Mouse (Mus musculus) adrenal gland, postnatal 25 days (tissue): ENCODE results near the gene Mturn. TPM values are rescaled to one million over a fixed set of nuclear protein-coding genes. Genes with fewer than 3 reads are reported as not detected.

ENCODE experiments used
- DNase-seq: peaks from one replicate; pipeline ENCODE4 v3.0.0; 2021; ENCODE audit warnings: mixed read lengths
- long read RNA-seq: library from polyadenylated mRNA; stranded (forward); transcript quantifications from one replicate; pipeline ENCODE4 v2.0.0, GENCODE M21; 2021
- total RNA-seq: library from RNA; stranded (reverse); gene quantifications from 2 replicates; pipeline ENCODE4 v1.2.3, GENCODE M21; 2021

Mturn gene
- 13.2 and 20.6 TPM in 2 replicates for total RNA-seq
- long read RNA-seq, full-length matches to known transcripts, result 15 of 18 reads
- long read RNA-seq, partial matches to known transcripts, result 1 of 18 reads
- long read RNA-seq, other reads (novel, unspliced or antisense), result 2 of 18 reads

DNA sequence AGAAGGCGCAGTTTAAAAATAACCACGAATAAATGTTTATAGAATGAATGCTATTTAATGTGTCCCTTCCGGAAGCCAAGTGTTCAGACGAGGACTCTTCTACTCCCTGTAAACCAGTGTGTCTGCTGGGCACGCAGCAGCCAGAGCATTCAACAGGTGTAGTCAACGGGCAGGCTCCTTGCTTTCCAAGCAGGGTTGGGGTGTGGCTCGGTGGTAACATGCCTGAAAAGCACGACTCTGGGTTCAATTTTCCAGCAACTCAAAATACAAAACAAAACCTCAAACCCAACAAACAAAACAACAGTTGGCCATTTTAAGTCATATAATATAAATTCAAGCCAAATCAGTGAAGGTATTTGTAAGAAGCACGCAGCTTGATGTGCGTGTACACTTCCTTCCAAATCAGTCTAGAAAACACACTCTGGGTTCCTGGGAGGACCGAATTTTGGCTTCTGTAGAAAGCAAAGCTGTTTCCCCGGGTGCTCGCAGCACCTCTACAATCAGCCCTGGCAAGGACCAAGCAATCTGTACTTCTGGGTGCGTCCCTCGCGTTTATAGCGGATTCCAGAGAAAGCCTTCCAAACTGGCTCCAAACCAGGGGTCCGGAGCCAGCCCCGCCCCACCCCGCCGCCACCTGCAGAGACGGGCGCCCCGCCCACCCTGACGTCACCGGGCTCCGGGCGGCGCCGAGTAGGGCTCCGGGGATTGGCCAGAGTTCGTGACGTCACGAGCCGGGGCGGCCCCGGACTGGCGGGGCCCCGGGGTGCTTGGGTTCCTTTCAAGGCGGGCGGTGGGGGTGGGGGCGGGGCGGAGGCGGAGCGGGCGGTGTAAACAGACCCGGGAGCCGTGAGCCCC lies at the start of gene Mturn:
Gene Mturn, plus strand, starts transcription at position 734 of the 855 bp plus-strand sequence.
- DNase-seq, result peak; percentile 100

DNA sequence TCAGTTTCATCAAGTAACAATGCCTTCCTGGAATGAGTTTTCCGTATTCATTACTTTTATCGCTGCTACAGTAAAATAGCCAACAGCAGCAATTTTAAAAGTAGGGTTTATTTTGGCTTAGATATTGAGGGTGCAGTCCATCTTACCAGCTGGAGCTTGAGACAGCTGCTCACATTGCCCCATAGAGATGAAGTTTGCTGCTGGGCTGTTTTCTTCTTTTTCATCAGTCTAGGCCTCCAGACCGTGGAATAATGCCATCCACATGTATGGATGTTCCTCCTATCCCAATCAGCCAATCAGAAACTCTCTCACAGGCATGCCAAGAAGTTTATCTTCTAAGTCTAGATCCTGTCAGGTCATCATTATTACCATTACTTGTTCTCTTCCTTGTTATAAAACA lies 41.5 kb upstream of the Mturn start:
- no peak for DNase-seq

DNA sequence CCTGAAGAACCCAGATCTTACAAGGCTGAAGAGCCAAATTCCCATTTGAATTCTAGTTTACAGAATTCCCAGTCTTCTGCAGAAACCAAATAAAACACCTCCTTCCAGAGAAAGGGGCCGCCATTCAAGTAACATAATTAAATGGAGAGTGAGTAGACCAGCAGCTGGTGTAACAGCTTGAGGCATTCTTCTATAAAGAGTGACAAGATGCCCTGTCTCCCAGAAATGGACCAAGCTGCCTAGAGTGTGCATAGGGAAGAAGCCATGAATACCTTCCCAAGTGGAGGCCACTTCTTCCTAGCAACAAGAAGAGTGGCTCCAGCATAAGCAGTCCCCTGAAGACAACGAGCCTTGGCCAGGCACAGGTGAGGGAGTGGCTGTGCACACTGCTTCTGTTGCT lies 39.5 kb upstream of the Mturn start:
- no peak for DNase-seq

DNA sequence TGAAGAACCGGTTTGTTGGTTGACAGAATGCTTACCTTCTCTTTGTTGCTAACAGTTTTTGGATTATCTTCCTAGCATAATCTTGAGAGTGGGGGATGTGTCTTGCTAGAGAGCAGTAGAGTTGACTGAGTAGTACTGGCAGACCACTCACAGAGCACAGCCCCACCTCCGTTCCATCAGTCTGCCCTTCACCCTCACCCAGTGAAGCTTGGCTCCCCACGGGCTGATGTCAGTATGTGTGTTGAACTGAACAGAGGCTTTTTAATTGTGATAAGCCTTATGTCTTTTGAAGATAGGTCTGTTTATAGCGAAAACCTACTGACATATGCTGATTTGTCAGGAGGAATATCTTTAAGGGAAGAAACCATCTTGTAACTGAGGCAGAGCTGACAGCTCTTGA lies 38.2 kb upstream of the Mturn start:
- DNase-seq, result no peak

DNA sequence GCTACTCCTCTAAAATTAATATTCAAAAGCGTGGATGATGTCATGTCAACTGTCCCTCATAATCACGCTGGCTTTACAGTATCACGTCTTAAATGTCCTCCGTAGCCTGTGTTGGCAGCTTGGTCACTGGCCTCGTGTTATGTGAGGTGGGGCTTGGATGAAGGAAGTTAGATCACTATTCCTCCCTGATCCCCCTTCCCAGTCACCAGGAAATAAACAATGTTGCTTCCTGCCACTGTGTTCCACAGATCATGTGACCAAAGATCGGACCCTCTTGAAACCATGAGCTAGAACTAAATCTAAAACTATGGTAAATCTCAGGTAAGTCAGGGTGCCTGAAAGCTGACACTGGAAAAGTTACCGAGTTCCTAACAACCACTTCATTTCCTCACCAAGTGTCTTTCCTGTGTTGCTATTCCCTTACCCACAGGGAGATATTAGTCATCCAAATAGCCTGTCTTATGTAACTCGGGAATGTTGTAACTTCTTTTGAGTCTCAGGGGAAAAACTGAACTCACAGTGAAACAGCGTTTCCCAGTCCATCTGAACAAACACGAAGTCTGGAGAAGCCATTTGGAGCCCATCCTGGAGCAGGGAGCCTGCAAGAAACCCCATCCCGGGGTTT lies 25.8 kb upstream of the Mturn start:
- no peak for DNase-seq

DNA sequence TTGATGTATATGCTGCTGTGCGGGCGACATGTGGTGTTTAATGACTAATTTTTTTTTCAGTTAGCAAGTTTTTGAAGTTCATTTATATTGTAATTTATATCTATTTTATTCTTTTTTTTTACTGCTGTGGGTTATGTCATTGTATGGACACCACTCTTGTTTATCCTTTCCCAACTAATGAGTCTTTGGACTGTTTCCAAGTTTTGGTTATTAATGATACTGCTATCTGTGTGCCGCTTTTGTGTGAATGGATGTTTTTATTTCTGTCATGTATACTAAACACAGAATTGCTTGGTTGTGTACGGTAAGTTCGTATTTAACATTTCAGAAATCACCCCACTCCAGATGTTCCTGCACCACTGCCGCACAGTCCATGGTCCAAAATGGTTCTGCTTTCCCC lies 23.6 kb upstream of the Mturn start:
- no peak for DNase-seq

DNA sequence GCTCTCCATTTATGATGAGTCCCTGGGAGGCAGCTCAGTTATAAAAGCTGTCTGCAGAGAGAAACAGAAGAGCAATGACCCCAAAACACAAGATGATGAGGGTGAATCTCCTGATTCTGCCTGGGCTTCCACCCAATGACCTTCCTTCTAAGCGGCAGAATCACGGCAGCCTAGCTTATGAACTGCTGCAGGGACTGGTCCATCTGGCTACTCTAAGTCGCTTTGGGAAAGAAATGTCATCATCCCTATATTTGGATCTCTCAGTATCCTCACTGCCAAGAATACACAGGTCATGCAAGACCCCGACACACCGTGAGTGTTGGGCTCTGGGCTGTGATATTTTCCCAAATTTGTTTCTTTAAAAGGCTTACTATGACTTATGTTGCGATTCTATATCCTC lies 11.6 kb upstream of the Mturn start:
- DNase-seq, result no peak

DNA sequence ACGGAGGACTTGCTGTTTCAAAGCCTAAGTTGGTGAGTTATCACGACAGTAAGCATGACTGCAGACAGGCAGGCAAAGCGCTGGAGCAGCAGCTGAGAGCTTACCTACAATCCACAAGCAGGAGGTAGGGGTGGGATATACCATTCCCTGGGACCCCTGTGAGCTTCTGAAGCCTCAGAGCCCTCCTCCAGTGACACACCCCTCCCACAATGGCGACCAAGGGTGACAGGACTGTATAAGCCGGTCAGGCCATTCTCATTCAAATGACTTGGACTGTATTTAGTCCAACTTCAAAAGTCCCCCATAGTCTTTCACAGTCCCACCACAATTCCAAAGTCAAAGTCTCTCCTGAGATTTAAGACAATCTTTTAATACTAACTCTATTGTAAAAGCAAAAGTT lies 8.5 kb upstream of the Mturn start:
- no peak for DNase-seq

DNA sequence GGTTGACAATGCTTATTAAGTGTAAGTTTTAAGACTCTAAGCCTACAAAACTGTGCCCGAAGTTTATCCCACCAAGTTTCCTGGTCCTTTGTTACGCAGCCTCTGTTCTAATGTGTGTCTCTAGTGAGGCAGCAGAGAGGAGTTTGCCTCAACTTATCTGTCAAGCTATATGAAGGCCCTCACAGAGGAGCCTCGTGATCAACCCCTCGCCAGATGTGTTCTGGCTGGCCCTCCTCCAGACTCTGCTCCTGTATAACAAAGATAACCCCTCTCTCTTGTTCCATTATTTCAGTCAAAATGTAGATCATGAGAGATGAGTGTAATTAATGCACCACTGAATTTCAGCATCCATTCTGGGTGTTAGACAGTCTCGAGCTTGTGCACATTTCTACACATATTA lies 1.7 kb upstream of the Mturn start:
- no peak for DNase-seq

DNA sequence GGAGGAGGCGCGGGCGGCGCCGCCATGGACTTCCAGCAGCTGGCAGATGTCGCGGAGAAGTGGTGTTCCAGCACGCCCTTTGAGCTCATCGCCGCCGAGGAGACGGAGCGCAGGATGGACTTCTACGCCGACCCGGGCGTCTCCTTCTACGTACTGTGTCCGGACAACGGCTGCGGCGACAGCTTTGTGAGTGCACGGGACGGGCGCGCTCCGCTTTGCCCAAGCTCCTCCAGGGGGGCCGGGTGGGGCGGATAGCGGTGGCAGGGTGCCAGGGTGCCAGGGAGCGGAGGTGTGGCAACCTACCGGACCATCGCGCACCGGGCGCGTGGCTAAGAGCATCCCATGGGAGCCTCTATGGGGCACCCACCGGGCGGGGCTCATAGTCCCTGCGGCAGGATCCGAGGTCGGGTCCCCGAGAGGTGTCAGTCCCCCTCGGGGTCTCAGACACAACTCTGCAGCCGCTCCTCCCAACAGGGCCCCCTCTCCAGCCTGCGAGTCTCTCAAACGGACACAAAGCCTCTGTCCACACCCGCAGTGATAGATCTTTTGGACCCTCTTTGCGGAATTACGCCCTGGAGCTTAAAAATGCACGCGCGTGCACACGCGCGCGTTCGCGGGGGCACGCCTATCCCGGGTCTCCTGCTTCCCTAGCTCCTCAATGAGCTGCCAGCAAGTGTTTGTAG lies 463 bp downstream of the Mturn start:
- peak; percentile 73 for DNase-seq

DNA sequence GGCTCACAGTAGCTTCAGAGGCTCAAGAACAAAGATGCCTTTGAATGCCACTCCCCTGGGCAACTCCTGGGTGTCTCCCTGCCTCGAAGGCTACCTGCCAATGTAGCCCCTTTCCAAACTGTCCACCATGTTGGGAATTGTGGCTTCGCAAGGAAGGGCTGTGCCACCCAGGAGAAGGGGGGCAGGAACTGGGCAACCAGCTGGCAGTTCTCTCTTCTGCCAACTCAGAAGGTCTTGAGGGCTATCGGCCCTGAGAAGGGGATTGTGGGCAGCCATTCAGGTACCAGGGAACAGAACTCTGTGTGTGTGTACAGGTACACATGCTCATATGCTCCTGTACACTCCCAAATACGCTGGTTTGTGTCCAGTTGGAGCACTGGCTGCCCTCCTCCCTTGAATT lies 2.7 kb downstream of the Mturn start:
- no peak for DNase-seq

DNA sequence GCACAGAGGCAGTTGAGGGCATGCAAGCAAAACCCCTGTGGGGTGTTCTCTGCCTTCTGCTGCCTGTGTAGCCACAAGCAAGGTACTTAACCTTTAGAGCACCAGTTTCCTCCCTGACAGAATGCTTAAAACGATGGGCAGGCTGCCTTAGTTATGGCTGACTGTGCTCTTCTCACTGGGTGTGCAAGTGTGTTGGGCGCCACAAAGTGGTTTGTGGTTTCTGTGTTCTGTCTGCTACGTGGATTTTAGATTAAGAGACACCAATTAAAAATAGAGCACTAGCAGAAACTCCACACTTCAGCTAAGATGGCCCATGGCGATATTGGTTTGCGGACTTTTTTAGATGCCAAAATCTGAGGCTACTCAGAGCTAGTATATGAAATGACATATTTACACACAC lies 3.7 kb downstream of the Mturn start:
- DNase-seq, result no peak

DNA sequence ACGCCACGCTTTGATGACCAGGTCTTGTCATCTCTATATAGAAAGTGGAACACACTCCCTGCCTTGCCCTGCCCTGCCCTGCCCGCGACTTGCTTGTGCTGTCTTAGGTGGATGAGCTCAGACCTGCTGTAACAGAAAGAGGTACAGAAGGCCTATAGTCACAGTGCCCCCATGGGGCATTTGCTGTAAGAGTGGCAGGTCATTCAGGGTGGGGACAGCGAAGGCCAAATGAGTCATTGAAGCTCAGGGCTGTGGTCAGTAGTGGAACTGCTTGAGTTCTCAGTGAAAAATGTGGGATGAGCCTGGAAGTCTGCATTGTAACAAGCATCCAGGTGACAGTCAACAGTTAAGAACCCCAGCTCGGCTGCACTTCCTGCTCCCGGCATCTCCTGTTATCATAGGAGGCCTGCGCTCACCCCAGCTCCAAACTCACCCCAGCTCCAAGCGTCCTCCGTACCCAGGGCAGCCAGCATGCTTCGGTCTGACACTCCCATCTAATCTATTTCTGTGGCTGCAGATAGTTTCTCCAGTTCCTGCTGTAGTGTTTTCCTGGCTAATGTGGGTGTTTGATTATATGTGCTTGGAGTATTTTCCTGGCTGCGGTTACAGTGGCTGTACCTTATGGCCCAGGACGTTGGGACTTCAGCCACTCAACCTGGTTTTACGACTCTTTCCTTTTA lies 4.4 kb downstream of the Mturn start:
- DNase-seq, result no peak

DNA sequence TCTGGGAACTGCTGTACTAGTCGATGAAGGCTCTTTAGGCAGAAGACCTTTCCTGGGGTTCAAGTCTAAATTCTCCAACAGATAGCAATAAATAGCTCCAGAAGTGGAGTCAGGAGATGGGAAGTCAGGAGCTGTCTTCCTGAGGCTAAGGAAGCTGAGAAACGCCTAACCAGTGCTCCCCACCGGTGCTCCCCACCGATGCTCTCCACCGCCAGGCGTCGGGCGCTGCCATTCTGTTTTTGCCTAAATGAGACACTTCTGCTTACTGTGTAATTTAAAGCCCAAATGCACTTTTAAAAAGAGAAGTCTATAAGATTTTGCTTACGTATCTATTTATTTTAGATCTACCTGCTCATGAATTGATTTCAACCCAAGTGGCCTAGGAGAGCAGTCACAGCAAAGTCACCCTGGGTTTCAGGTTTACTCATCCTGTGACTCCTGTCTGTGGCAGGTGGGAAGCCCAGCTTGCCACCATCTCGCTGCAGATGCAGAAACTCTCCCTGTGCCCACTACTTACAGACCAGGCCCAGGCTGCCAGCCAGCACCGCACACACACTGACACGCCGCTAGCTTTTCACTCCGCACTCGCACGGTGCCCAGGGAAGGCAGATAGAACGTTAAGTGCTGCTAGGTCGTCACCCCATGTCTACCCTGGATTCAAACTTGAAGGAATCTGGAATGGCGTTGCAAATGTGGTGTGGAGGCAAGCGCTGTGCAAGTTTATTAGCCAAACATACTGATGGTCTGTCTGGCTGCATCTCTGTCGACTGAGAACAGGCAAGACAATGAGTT lies 5.7 kb downstream of the Mturn start:
- DNase-seq, result no peak

DNA sequence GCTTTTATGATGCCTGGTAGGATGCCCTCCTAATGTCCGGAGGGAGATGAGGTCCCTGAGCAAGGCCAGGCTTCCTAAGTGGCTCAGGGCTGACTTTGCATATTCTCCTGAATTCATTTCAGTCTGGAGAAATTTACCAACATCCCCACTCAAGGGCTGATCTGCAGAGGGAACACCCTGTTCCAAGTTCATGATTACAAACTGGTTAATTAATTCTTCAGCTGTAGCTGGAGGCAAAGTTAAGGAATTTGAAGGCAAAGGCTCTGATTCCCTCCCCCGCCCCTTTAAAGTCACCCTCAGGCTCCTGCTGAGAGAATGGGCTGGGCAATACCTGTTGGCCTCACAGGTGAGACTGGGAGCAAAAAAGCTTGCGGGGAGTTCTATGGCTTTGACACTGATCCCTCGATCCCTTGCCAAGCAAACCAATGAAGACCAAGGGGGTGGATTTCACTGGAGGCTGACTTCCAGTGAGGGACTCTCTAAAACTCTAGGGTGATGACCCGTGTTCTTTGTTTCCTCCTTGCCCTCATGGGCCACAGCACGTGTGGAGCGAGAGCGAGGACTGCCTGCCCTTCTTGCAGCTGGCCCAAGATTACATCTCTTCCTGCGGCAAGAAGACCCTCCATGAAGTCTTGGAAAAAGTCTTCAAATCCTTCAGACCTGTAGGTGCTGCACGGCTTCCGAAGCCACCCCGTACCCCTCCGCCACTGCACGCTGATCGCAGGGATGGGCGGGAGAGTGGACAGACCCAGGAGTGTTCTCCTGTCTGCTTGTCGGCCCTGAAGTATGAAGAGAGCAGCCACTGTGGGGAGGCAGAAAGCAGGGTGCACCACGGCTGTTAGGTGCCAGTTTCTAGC lies 7.3 kb downstream of the Mturn start:
- DNase-seq, result no peak

DNA sequence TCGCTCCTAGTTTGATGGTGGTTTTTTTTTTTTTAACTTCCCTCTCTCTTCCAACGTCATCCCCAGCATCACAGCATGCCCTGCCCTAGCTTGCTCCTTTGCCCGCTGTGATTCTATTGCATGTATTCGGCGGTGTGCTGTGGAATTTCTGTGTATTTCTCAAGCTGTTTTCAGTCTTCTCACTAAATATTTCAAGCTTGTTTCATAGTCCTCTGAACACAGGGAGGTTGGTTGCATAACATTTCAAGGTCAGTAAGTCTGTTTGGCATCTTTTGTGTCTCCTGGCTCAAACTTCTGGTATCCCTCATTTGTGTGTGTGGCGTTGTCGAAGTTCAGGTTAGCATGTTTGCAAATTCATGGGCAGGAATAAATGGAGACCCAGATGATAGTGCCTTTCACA lies 8.3 kb downstream of the Mturn start:
- no peak for DNase-seq

DNA sequence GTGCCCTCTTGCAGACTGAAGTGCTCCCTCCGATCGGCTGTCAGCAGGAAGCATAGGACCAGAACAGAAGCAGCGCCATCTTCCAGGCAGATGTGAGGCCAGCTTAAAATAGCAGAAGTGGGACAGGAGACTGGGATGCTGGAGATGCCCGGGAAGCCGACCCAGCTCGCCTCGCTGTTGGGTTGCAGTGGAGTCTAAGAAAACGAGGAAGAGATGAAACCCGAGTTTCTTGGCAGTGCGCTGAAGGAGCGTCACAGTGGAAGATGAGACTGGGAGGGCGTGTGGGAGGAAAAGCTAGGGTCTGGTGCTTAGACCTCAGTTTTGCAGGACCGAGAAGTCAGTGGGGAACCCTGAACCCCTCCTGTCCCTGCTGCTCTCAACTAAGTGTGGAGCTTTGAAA lies 9.4 kb downstream of the Mturn start:
- DNase-seq, result no peak

DNA sequence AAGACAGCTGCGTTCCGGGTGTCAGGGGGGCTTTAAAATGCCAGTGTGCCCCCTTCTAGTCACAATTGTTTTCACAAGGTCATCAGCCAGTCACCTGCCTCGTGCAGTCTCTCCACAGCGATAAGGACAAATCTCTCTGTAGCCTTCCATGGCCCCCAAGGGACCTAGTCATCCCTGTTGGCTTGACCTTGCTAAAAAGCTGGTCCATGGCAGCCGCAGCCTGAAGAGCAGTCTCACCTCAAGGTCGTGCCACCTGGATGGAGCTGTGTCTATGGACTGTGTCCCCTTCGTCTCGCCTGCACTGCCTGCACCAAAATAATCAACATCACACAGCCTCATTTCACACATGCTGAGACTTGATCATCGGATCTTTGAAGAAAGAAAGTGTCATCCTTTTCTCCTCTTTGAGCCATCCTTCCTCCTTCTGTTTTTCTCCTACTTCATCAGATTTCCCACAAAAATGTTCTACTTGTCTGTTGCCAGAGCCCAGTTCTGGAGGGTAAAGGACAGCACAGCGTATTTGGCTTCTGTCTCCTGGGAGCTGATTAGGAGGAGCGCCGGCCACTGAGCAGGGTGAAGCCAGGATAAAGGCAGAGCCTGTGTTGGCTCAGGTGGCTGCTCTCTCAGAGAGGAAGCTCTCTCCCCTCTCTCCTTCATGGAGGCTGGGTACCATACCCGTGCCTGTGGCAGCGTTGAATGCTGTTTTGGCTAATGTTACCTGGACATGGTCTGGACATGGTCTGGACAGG lies 10.1 kb downstream of the Mturn start:
- no peak for DNase-seq

DNA sequence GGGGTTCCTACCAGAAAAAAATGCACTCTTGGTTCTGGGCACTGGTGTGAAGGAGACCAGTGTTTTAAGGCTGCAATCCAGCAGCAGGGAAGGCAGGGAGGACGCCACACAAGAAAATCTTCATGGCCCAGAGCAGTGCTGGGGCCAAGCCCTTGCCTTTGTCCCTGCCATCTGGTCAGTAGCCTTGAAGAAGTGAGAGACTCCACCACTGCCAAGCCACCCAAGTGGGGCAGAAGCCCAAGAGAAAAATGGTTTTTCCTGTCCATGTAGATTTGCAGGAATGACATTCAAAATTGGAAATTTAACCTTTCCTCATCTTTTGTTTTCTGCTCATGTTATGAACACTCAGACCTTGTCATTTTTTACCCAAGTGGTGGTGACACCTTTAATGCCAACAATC lies 10.8 kb downstream of the Mturn start:
- DNase-seq, result no peak

DNA sequence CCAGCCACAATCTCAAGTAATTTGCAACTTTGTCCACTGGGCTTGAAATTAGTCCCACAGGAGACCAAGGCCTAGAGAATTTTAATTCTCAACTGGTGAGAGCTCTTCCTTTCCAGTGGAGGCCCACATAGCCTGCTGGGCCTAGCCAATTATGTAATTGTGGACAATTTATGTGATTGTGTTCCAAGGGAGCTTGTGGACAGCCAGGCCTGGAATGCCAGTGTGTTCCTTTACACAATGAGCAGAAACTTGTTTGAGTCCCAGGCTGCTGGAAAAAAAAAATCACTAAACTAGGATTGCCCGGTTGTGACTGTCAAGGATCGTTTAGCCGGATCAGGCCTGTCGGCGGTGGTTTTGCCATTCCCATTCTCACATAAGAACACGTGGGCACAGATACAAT lies 11.9 kb downstream of the Mturn start:
- DNase-seq, result no peak
